Mouse (Mus musculus): ENCODE measurements around the gene 1700016D06Rik. TPM values are rescaled to one million over a fixed set of nuclear protein-coding genes. Genes with fewer than 3 reads are reported as not detected.

1700016D06Rik gene
- not detected for polyA plus RNA-seq (2014; fragmentation: Illumina TruSeq; extraction: RNeasy Lipid Tissue Mini Kit (QIAGEN cat#74804))

GRCm38 (mm10) chr8:11701033-11701362 is at the start of gene 1700016D06Rik:
Gene 1700016D06Rik (minus strand): TSS chr8:11701063.

DNA sequence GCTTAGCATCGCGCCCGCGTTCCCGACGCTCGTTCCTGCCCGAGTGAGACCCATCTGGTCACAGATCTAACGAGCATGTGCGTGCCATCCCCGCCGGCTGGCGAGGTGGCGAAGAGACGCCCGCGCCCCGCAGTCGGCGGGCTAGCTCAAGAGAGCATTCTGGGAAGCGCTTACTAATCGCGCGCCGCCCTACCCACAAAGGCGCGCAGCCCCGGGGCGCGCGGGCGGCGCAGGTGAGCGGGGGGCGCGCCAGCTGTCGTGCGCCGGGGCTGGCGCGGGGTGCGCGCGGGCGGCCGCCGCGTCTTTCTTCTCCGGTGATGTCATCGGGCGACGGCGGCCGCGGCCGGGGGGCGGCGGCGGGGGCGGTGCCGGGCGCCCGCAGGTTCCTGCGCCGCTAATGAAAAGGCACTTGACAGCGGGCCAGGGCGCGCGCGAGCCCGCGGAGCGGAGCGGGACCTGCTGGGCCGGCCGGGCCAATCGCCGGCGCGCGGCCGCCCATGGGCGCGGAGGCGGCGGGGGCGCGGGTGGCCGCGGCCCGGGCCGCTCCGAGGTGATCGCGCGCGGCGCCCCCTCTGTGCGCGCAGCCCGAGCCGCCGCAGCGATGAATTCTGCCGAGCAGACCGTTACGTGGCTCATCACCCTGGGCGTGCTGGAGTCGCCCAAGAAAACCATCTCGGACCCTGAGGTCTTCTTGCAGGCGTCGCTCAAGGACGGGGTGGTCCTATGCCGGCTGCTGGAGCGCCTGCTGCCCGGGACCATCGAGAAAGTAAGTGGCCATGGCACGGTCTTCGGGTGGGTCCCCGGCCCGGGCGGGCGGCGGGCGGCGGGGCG is 27.0 kb upstream of the 1700016D06Rik start, which contains the start of gene Arhgef7:
Gene Arhgef7 (plus strand): TSS at position 71 of the 831 bp plus-strand sequence.

GRCm38 (mm10) chr8:11635611-11636081 is 65.2 kb downstream of the 1700016D06Rik start, which contains the start of gene Ankrd10:
Gene Ankrd10 (minus strand): TSS chr8:11635757.

Other genes with a start within 250 kb of the 1700016D06Rik start
- 1.6 TPM for gene Rab20, start 222.4 kb downstream of the 1700016D06Rik start, polyA plus RNA-seq (2014; fragmentation: Illumina TruSeq; extraction: RNeasy Lipid Tissue Mini Kit (QIAGEN cat#74804))
- 9.3 TPM for gene Naxd, start 203.6 kb downstream of the 1700016D06Rik start, polyA plus RNA-seq (2014; fragmentation: Illumina TruSeq; extraction: RNeasy Lipid Tissue Mini Kit (QIAGEN cat#74804))
- gene Cars2, start 150.3 kb downstream of the 1700016D06Rik start, polyA plus RNA-seq (2014; fragmentation: Illumina TruSeq; extraction: RNeasy Lipid Tissue Mini Kit (QIAGEN cat#74804)): 4.7 TPM
- gene Ing1, start 145.5 kb downstream of the 1700016D06Rik start, polyA plus RNA-seq (2014; fragmentation: Illumina TruSeq; extraction: RNeasy Lipid Tissue Mini Kit (QIAGEN cat#74804)): 50.9 TPM
- gene Ankrd10, start 65.3 kb downstream of the 1700016D06Rik start, polyA plus RNA-seq (2014; fragmentation: Illumina TruSeq; extraction: RNeasy Lipid Tissue Mini Kit (QIAGEN cat#74804)): 53.3 TPM
- 26.5 TPM for gene Arhgef7, start 26.7 kb upstream of the 1700016D06Rik start, polyA plus RNA-seq (2014; fragmentation: Illumina TruSeq; extraction: RNeasy Lipid Tissue Mini Kit (QIAGEN cat#74804))
- not detected for gene Tex29, start 139.4 kb upstream of the 1700016D06Rik start, polyA plus RNA-seq (2014; fragmentation: Illumina TruSeq; extraction: RNeasy Lipid Tissue Mini Kit (QIAGEN cat#74804))